Mouse (Mus musculus): Measurements from ENCODE around the gene Npas3. TPM values are rescaled to one million over a fixed set of nuclear protein-coding genes. Genes with fewer than 3 reads are reported as not detected.

Npas3 gene
- polyA plus RNA-seq, 1 experiment from 2014 or later: 4.1 TPM

DNA sequence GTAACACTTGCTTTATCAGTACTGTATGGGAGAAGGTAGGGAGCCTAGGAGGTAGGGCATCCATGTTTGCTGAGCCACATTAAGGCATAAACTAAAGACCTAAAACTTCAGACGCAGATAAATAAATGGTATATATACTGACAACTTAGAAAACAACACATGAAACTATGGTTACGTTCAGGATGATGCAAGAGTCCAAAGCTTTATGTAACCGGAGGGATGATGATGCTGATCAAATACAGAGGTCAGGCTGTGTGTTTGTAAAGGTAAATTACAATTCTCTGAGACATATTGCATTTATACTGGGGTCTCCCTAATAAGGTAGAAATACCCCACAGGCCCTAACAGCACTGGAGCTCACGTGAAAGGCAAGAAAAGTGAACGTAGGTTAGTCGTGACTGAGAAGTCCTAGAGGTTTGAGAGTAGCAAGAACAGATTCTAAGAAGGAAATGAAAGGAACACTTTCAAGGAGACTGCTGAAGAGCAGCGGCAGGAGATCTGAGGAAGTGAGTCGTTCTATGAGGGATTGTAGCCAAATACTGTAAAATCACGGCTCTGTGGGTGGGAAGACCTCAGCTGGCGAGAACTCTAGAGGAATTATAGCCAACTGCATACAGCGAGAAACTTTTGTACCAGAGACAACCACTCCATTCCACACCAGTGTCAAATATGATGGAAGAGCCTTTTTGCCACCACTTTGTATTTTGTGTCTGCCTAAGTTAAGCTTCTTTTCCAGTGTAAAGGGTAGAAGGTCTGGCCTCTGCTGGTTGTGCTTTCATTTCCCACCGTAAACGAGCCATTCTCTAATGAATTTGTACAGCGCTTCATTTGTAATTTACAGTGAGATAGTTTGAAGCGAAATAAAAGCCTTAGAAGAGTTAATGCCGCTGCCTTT, 49.7 kb downstream of the Npas3 start:
- Histone ChIP-seq H3K4me3 (replicated peaks) (no peak overlapping the region), H3K9ac (no peak overlapping the region), H3K27me3 (no peaks in the 10 kb centered on the region), H3K4me1 (no peaks in the 10 kb centered on the region), H3K27ac (replicated peaks) (no peak overlapping the region), H3K4me2 (replicated peaks) (no peak overlapping the region), H3K9me3 (replicated peaks) (no peaks in the 10 kb centered on the region), H3K36me3 (no peaks in the 10 kb centered on the region)
- WGBS: 65% methylated on average over 16 of the region's 16 CpGs
- ATAC-seq (ENCODE audit: insufficient number of reproducible peaks, low FRiP score, low TSS enrichment, low read depth): no peak

- WGBS: 60% methylated on average over 2 of the region's 2 CpGs
- Histone ChIP-seq H3K4me1 (no peaks in the 10 kb centered on the region), H3K4me3 (replicated peaks) (no peak overlapping the region), H3K27ac (replicated peaks) (no peak overlapping the region), H3K9me3 (replicated peaks) (no peaks in the 10 kb centered on the region), H3K27me3 (no peaks in the 10 kb centered on the region), H3K4me2 (replicated peaks) (no peak overlapping the region), H3K36me3 (no peaks in the 10 kb centered on the region), H3K9ac (no peak overlapping the region)
- ATAC-seq (ENCODE audit: insufficient number of reproducible peaks, low FRiP score, low TSS enrichment, low read depth): no peak
Measured at GRCm38 (mm10) chr12:53300964-53301363, 52.5 kb downstream of the Npas3 start.

DNA sequence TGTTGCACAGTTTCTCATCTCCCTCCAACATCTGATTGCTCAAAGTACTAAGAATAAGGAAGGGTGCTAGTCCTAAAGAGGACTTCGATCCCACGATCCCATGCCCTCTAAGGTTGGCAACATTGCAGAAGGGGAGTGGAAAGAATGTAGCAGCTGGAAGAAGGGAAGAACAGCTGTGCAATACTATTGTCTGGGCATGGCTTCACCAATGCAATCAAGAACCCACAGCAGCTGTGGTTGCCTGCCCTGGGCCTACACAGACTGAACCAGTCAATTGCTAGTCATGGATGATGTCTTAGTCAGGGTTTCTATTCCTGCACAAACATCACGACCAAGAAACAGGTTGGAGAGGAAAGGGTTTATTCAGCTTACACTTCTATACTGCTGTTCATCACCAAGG, 53.7 kb downstream of the Npas3 start:
- Histone ChIP-seq H3K9me3 (replicated peaks) (no peaks in the 10 kb centered on the region), H3K27ac (replicated peaks) (no peak overlapping the region), H3K27me3 (no peaks in the 10 kb centered on the region), H3K9ac (no peak overlapping the region), H3K36me3 (no peaks in the 10 kb centered on the region), H3K4me2 (replicated peaks) (no peak overlapping the region), H3K4me1 (no peaks in the 10 kb centered on the region), H3K4me3 (replicated peaks) (no peak overlapping the region)
- WGBS: 68% methylated on average over 3 of the region's 3 CpGs
- ATAC-seq (ENCODE audit: insufficient number of reproducible peaks, low FRiP score, low TSS enrichment, low read depth): no peak

- Histone ChIP-seq H3K27me3 (no peaks in the 10 kb centered on the region), H3K4me2 (replicated peaks) (no peak overlapping the region), H3K4me1 (no peaks in the 10 kb centered on the region), H3K9ac (no peak overlapping the region), H3K27ac (replicated peaks) (no peak overlapping the region), H3K4me3 (replicated peaks) (no peak overlapping the region), H3K36me3 (no peaks in the 10 kb centered on the region), H3K9me3 (replicated peaks) (no peaks in the 10 kb centered on the region)
- 29% methylated on average over 2 of the region's 2 CpGs for WGBS
- no peak for ATAC-seq (ENCODE audit: insufficient number of reproducible peaks, low FRiP score, low TSS enrichment, low read depth)
Measured at GRCm38 (mm10) chr12:53316715-53317114, 68.2 kb downstream of the Npas3 start.

DNA sequence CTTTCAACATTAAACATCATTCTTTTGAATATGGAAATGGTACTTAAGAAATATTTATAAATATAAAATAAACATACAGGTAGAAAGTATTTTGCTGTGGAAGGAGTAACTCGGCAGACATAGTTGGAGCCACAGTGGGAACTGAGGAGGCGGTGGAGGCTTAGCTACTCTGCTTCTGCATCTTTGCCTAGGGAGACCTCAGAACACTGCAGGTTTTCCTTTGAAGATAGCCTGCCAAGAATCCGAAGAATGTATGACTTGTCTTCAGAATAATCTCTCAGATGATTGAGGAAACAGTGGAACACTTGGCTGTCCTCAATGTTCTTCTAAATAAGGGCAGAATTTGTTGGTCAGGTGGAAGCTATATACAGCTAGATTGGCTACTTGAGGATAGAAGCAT, 69.3 kb downstream of the Npas3 start:
- Histone ChIP-seq H3K4me3 (replicated peaks) (no peak overlapping the region), H3K4me2 (replicated peaks) (no peak overlapping the region), H3K9me3 (replicated peaks) (no peaks in the 10 kb centered on the region), H3K9ac (no peak overlapping the region), H3K27me3 (no peaks in the 10 kb centered on the region), H3K27ac (replicated peaks) (no peak overlapping the region), H3K36me3 (no peaks in the 10 kb centered on the region), H3K4me1 (no peaks in the 10 kb centered on the region)
- WGBS: 51% methylated on average over 3 of the region's 3 CpGs
- no peak for ATAC-seq (ENCODE audit: insufficient number of reproducible peaks, low FRiP score, low TSS enrichment, low read depth)

GRCm38 (mm10) chr12:53320526-53320925, 72.0 kb downstream of the Npas3 start:
- Histone ChIP-seq H3K36me3 (no peaks in the 10 kb centered on the region), H3K4me2 (replicated peaks) (no peak overlapping the region), H3K27me3 (no peaks in the 10 kb centered on the region), H3K9ac (no peak overlapping the region), H3K4me1 (no peaks in the 10 kb centered on the region), H3K9me3 (replicated peaks) (no peaks in the 10 kb centered on the region), H3K27ac (replicated peaks) (no peak overlapping the region), H3K4me3 (replicated peaks) (no peak overlapping the region)
- WGBS: 78% methylated on average over 2 of the region's 2 CpGs
- no peak for ATAC-seq (ENCODE audit: insufficient number of reproducible peaks, low FRiP score, low TSS enrichment, low read depth)

DNA sequence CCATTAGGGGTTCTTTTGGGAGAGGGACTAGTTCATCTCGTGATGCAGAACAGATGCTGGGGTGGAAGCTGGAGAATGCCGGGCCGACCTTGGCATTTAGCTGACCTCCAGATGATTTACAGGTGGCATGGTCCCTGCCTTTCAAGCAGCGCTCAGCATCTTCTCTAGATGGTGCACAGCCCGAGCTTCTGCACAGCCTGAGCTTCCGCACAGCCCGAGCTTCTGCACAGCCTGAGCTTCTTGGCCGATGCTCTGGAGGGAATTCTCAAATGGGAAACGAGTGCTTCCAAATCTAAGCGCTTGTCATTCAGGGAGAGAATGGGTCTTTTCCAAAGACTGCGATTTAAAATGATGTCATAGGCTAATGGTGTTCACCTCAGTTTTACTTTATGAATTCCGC, 72.5 kb downstream of the Npas3 start:
- Histone ChIP-seq H3K27me3 (no peaks in the 10 kb centered on the region), H3K36me3 (no peaks in the 10 kb centered on the region), H3K4me3 (replicated peaks) (no peak overlapping the region), H3K27ac (replicated peaks) (no peak overlapping the region), H3K9me3 (replicated peaks) (no peaks in the 10 kb centered on the region), H3K4me2 (replicated peaks) (no peak overlapping the region), H3K9ac (no peak overlapping the region), H3K4me1 (no peaks in the 10 kb centered on the region)
- WGBS: 57% methylated on average over 12 of the region's 12 CpGs
- ATAC-seq (ENCODE audit: insufficient number of reproducible peaks, low FRiP score, low TSS enrichment, low read depth): no peak

DNA sequence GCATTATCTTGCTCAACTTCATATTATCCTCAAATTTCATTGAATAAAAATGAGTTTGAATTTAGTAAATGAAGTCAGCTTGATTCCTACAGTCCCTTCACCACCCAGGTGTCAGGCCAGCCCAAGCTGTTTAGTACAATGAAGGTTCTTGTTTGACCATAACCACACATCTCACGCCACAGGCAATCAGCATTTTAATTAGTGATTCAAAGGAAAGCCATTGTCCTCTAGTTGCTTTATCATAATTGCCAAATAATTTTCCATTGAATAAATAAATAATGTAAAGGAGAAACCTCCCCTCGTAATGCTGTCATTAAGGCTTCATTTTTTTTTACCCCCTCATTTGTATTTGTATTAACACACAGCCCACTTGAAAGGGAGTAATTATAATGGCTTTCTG, 73.5 kb downstream of the Npas3 start:
- WGBS: 67% methylated on average over 2 of the region's 2 CpGs
- ATAC-seq (ENCODE audit: insufficient number of reproducible peaks, low FRiP score, low TSS enrichment, low read depth): no peak
- no peak overlapping the region for H3K4me2 ChIP-seq (replicated peaks)
- H3K4me3 ChIP-seq (replicated peaks): no peak overlapping the region
- no peak overlapping the region for H3K27ac ChIP-seq (replicated peaks)
- no peaks in the 10 kb centered on the region for H3K36me3 ChIP-seq
- H3K9me3 ChIP-seq (replicated peaks): no peaks in the 10 kb centered on the region
- H3K9ac ChIP-seq: no peak overlapping the region
- H3K4me1 ChIP-seq: no peaks in the 10 kb centered on the region
- no peaks in the 10 kb centered on the region for H3K27me3 ChIP-seq

- H3K4me3 ChIP-seq (replicated peaks): no peak overlapping the region
- H3K9ac ChIP-seq: no peak overlapping the region
- 0 out of 2 replicates have a peak, but pooled peaks cover 4% of the 10 kb centered on the region for H3K27me3 ChIP-seq
- H3K27ac ChIP-seq (replicated peaks): 0 out of 2 replicates have a peak overlapping the region, but pooled peaks have one; percentile 17
- no peaks in the 10 kb centered on the region for H3K9me3 ChIP-seq (replicated peaks)
- H3K36me3 ChIP-seq: no peaks in the 10 kb centered on the region
- ATAC-seq (ENCODE audit: insufficient number of reproducible peaks, low FRiP score, low TSS enrichment, low read depth): no peak
- WGBS: 18% methylated on average over 3 of the region's 3 CpGs
- H3K4me1 ChIP-seq: peaks cover 15% of the 10 kb centered on the region; the same call in 1 of the 2 replicates
- no peak overlapping the region for H3K4me2 ChIP-seq (replicated peaks)
Measured at GRCm38 (mm10) chr12:53327653-53328188, 79.2 kb downstream of the Npas3 start.

DNA sequence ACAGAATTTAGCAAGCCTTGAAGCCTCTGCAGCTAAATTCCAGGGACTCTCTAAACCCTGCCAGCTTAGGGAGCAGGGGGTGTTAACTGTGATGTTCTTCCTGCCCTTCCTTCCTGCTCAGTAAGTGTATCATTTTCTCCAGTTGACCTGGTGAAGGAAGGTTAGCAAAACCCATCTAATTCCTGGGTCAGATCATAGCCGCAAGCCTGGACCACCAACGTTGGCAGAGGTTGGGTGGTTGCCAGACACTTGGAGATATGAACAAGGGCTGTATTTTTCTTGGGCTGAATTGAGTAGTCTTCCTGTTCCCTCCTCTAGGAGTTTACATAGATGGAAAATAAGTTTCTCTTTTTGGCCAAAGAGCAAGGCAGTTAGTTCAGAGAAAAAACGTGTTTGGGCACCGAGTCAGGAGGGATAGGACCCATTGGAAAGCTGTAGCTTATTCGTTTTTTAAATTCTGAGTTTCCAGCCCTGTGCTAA, 79.8 kb downstream of the Npas3 start:
- Histone ChIP-seq H3K9ac (no peak overlapping the region), H3K27me3 (0 out of 2 replicates have a peak, but pooled peaks cover 4% of the 10 kb centered on the region), H3K4me2 (replicated peaks) (0 out of 2 replicates have a peak overlapping the region, but pooled peaks have one; percentile 3), H3K4me1 (peaks cover 15% of the 10 kb centered on the region; the same call in 1 of the 2 replicates), H3K9me3 (replicated peaks) (no peaks in the 10 kb centered on the region), H3K4me3 (replicated peaks) (no peak overlapping the region), H3K36me3 (no peaks in the 10 kb centered on the region), H3K27ac (replicated peaks) (0 out of 2 replicates have a peak overlapping the region, but pooled peaks have one; percentile 14)
- peak; percentile 80 for ATAC-seq (ENCODE audit: insufficient number of reproducible peaks, low FRiP score, low TSS enrichment, low read depth)
- WGBS: 11% methylated on average over 5 of the region's 5 CpGs

DNA sequence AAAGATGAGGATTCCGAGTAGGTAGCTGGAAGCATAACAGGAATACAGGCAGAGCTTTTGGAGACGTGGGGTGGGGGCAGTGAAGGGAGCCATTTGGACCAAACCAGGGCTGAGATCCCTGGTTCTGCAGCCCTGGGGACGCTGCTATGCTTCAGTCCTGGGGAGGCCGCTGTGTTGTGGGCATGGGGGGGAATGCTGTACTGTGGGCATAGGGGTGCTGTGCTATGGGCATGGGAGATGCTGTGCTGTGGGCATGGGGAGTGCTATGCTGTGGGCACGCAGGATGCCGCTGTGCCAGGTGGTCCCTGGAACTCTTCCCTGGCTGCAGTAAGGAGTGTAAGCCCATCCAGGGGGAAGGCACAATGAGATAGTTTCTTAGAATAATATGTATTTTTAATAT, 81.7 kb downstream of the Npas3 start:
- H3K36me3 ChIP-seq: no peaks in the 10 kb centered on the region
- WGBS: 84% methylated on average over 6 of the region's 6 CpGs
- H3K4me2 ChIP-seq (replicated peaks): no peak overlapping the region
- H3K4me1 ChIP-seq: peaks cover 15% of the 10 kb centered on the region; the same call in 1 of the 2 replicates
- no peak for ATAC-seq (ENCODE audit: insufficient number of reproducible peaks, low FRiP score, low TSS enrichment, low read depth)
- 0 out of 2 replicates have a peak, but pooled peaks cover 4% of the 10 kb centered on the region for H3K27me3 ChIP-seq
- no peak overlapping the region for H3K9ac ChIP-seq
- no peak overlapping the region for H3K27ac ChIP-seq (replicated peaks)
- H3K4me3 ChIP-seq (replicated peaks): no peak overlapping the region
- no peaks in the 10 kb centered on the region for H3K9me3 ChIP-seq (replicated peaks)
